Mouse (Mus musculus) G1E (cell line): ENCODE measurements around the gene Fkbp1a.

Experiments used
- CTCF ChIP-seq: IDR thresholded peaks from 2 replicates; pipeline ENCODE4 v1.5.1; 2012; ENCODE audit warnings: low read depth, low read length, inconsistent platforms, mixed read lengths
- GATA1 ChIP-seq: IDR thresholded peaks from 2 replicates; pipeline ENCODE4 v1.6.1; 2012; ENCODE audit warnings: borderline replicate concordance, low read length, inconsistent platforms, mixed read lengths

GRCm38 (mm10) chr2:151538646-151539045 lies 3.6 kb upstream of the Fkbp1a start:
- TF ChIP-seq CTCF, result no peak
- TF ChIP-seq GATA1, result no peak
